Mouse (Mus musculus) hindbrain, embryonic 16.5 days (tissue): ENCODE results near the gene Arhgap40. TPM values are rescaled to one million over a fixed set of nuclear protein-coding genes. Genes with fewer than 3 reads are reported as not detected.

Source experiments
- ATAC-seq: fragments of 200-750 bp; cut with Nextera tagmentation; 2 replicates; pipeline ENCODE4 v1.8.0; 2017; ENCODE audit warnings: moderate TSS enrichment, moderate library complexity
- H3K27ac ChIP-seq: fragments of 300-500 bp; sonication (generic); 2 replicates; pipeline ENCODE4 v1.5.1; 2014; ENCODE audit warnings: low read depth, mild to moderate bottlenecking, control low read depth, low read length, moderate library complexity
- H3K27me3 ChIP-seq: fragments of 300-500 bp; sonication (generic); replicated peaks from 2 replicates; pipeline ENCODE4 v1.6.1; 2014; ENCODE audit warnings: low read length; ENCODE audit not compliant: control insufficient read depth, insufficient read depth
- H3K36me3 ChIP-seq: fragments of 300-500 bp; sonication (generic); 2 replicates; pipeline ENCODE4 v1.6.1; 2014; ENCODE audit warnings: mild to moderate bottlenecking, low read length, moderate library complexity, mixed read lengths; ENCODE audit not compliant: control insufficient read depth, insufficient read depth
- H3K4me1 ChIP-seq: fragments of 300-500 bp; sonication (generic); 2 replicates; pipeline ENCODE4 v1.6.1; 2014; ENCODE audit warnings: low read depth, low read length; ENCODE audit not compliant: control insufficient read depth, insufficient read depth
- H3K4me2 ChIP-seq: fragments of 300-500 bp; sonication (generic); 2 replicates; pipeline ENCODE4 v1.6.1; 2014; ENCODE audit warnings: mild to moderate bottlenecking, low read length, control low read depth, moderate library complexity
- H3K4me3 ChIP-seq: fragments of 300-500 bp; sonication (generic); 2 replicates; pipeline ENCODE4 v1.5.1; 2014; ENCODE audit warnings: mild to moderate bottlenecking, low read length, control low read depth, moderate library complexity
- H3K9ac ChIP-seq: fragments of 300-500 bp; sonication (generic); 2 replicates; pipeline ENCODE4 v1.6.1; 2014; ENCODE audit warnings: low read depth, mild to moderate bottlenecking, control low read depth, low read length, moderate library complexity
- H3K9me3 ChIP-seq: fragments of 300-500 bp; sonication (generic); 2 replicates; pipeline ENCODE4 v1.6.1; 2014; ENCODE audit warnings: mild to moderate bottlenecking, low read length, moderate library complexity; ENCODE audit not compliant: control insufficient read depth
- WGBS: fragments of 180-500 bp; shearing (Covaris S2); extraction: QIAGEN DNeasy Blood & Tissue Kit; methylation state at CpG from one replicate; pipeline ENCODE4 v1.1.7; 2014; 5-methylcytosine and 5-hydroxymethylcytosine counted together
- polyA plus RNA-seq: library from polyadenylated mRNA; unstranded; fragments of >200 nt; fragmentation: Nextera tagmentation; extraction: Ambion mirVana; gene quantifications from 2 replicates; pipeline ENCODE4 v1.2.1, GENCODE M21; 2015

Gene Arhgap40
- polyA plus RNA-seq, 1 experiment from 2014 or later, result 1.1 TPM

GRCm38 (mm10) chr2:158590495-158590894, 77.9 kb downstream of the Arhgap40 start:
- Histone ChIP-seq H3K27ac (no peak overlapping the region), H3K27me3 (peaks cover 2% of the 10 kb centered on the region; the same call in 1 of the 2 replicates), H3K4me3 (no peak overlapping the region), H3K36me3 (no peaks in the 10 kb centered on the region), H3K9ac (no peak overlapping the region), H3K4me1 (peaks cover 12% of the 10 kb centered on the region), H3K4me2 (no peak overlapping the region), H3K9me3 (no peaks in the 10 kb centered on the region)
- no peak for ATAC-seq
- 52% methylated on average over 3 of the region's 3 CpGs for WGBS

- Histone ChIP-seq H3K36me3 (no peaks in the 10 kb centered on the region), H3K9ac (no peak overlapping the region), H3K4me2 (no peak overlapping the region), H3K27ac (peak overlapping the region; percentile 39; the same call in 1 of the 2 replicates), H3K4me3 (no peak overlapping the region), H3K4me1 (peaks cover 14% of the 10 kb centered on the region), H3K9me3 (no peaks in the 10 kb centered on the region), H3K27me3 (peaks cover 2% of the 10 kb centered on the region; the same call in 1 of the 2 replicates)
- ATAC-seq, result peak; percentile 53; the same call in 1 of the 2 replicates
- WGBS, result 38% methylated on average over 5 of the region's 5 CpGs
Observed at GRCm38 (mm10) chr2:158591286-158591685, 78.7 kb downstream of the Arhgap40 start.

GRCm38 (mm10) chr2:158593371-158593770, 80.8 kb downstream of the Arhgap40 start:
- Histone ChIP-seq H3K4me2 (no peak overlapping the region), H3K4me3 (no peak overlapping the region), H3K9me3 (no peaks in the 10 kb centered on the region), H3K9ac (no peak overlapping the region), H3K36me3 (no peaks in the 10 kb centered on the region), H3K4me1 (peaks cover 14% of the 10 kb centered on the region), H3K27ac (no peak overlapping the region), H3K27me3 (peaks cover 6% of the 10 kb centered on the region; the same call in 1 of the 2 replicates)
- WGBS, result 79% methylated on average over 4 of the region's 4 CpGs
- no peak for ATAC-seq

GRCm38 (mm10) chr2:158595103-158595502, 82.5 kb downstream of the Arhgap40 start:
- peak overlapping the region; percentile 45; the same call in 1 of the 2 replicates for H3K9ac ChIP-seq

GRCm38 (mm10) chr2:158595577-158595976, 83.0 kb downstream of the Arhgap40 start:
- H3K36me3 ChIP-seq, result no peaks in the 10 kb centered on the region
- H3K27ac ChIP-seq, result peak overlapping the region; percentile 56
- H3K4me2 ChIP-seq, result peak overlapping the region; percentile 44
- 11% methylated on average over 7 of the region's 7 CpGs for WGBS
- H3K4me3 ChIP-seq, result peak overlapping the region; percentile 13
- ATAC-seq, result no peak
- H3K9me3 ChIP-seq, result no peaks in the 10 kb centered on the region
- peaks cover 8% of the 10 kb centered on the region; the same call in 1 of the 2 replicates for H3K27me3 ChIP-seq
- peaks cover 11% of the 10 kb centered on the region for H3K4me1 ChIP-seq
- H3K9ac ChIP-seq, result no peak overlapping the region

More at GRCm38 (mm10) chr2:158595103-158595502, 82.5 kb downstream of the Arhgap40 start:
- peaks cover 11% of the 10 kb centered on the region for H3K4me1 ChIP-seq
- no peaks in the 10 kb centered on the region for H3K9me3 ChIP-seq
- peak overlapping the region; percentile 56 for H3K27ac ChIP-seq
- H3K27me3 ChIP-seq, result peaks cover 8% of the 10 kb centered on the region; the same call in 1 of the 2 replicates
- 1% methylated on average over 12 of the region's 12 CpGs for WGBS
- peak overlapping the region; percentile 44 for H3K4me2 ChIP-seq
- H3K36me3 ChIP-seq, result no peaks in the 10 kb centered on the region
- H3K4me3 ChIP-seq, result peak overlapping the region; percentile 13
- ATAC-seq, result peak; percentile 88

- Histone ChIP-seq H3K27me3 (peaks cover 8% of the 10 kb centered on the region; the same call in 1 of the 2 replicates), H3K27ac (no peak overlapping the region), H3K4me3 (no peak overlapping the region), H3K4me1 (peaks cover 11% of the 10 kb centered on the region), H3K9me3 (no peaks in the 10 kb centered on the region), H3K36me3 (no peaks in the 10 kb centered on the region), H3K4me2 (no peak overlapping the region), H3K9ac (no peak overlapping the region)
- 67% methylated on average over 1 of the region's 1 CpGs for WGBS
- ATAC-seq, result no peak
Observed at GRCm38 (mm10) chr2:158596803-158597202, 84.2 kb downstream of the Arhgap40 start.

Other genes starting within 250 kb of the Arhgap40 start
- 6.2 TPM in 2 replicates for gene Lbp, start 206.3 kb upstream of the Arhgap40 start, polyA plus RNA-seq
- 809 and 814 TPM in 2 replicates for gene Snhg11, start 137.2 kb upstream of the Arhgap40 start, polyA plus RNA-seq
- gene Ralgapb, start 102.9 kb upstream of the Arhgap40 start, polyA plus RNA-seq, result 19.1 and 21.7 TPM in 2 replicates
- gene Adig, start 10.2 kb upstream of the Arhgap40 start, polyA plus RNA-seq, result not detected in 2 replicates
- 10.4 and 15.0 TPM in 2 replicates for gene Slc32a1, start 98.0 kb downstream of the Arhgap40 start, polyA plus RNA-seq
- 6.2 and 12.0 TPM in 2 replicates for gene Actr5, start 112.1 kb downstream of the Arhgap40 start, polyA plus RNA-seq
- 26.4 and 27.2 TPM in 2 replicates for gene Ppp1r16b, start 152.6 kb downstream of the Arhgap40 start, polyA plus RNA-seq